Mouse (Mus musculus) embryo, embryonic 10.5 days (tissue): ENCODE measurements around the gene Klhl35.
A peak's percentile ranks its signal among the peaks of the same experiment; 100 is the strongest.
"Not testable (repeated sequence)": the region's sequence is repeated elsewhere in the genome, so short reads cannot be mapped to it uniquely, and the experiment has no call there.

ENCODE experiments used
- DNase-seq: peaks from one replicate; pipeline ENCODE4 v3.0.0-alpha.2; 2015; ENCODE audit warnings: low spot score

The Klhl35 gene

GRCm38 (mm10) chr7:99500201-99500600 lies 34.4 kb downstream of the Klhl35 start:
- peak; percentile 92 for DNase-seq

DNA sequence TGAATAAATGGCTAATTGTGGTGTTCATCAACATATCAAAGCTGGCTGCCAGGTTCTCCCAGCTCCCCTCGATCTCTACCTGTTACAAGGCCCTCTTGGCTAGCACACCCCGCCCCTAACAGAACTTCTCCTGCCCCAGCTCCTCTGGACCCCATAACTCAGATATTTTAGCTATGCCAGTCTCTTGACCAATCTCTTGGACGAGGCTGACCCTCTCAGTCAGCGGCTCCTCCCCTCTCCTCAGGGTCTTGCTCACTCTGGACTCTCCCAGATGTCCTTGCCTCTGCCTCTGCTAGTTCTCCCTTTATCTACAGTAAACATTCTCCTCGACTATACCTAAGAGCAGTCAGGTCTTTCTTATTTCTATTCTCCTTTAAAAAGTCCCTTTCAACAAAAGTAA lies 34.9 kb downstream of the Klhl35 start:
- DNase-seq = peak; percentile 37

DNA sequence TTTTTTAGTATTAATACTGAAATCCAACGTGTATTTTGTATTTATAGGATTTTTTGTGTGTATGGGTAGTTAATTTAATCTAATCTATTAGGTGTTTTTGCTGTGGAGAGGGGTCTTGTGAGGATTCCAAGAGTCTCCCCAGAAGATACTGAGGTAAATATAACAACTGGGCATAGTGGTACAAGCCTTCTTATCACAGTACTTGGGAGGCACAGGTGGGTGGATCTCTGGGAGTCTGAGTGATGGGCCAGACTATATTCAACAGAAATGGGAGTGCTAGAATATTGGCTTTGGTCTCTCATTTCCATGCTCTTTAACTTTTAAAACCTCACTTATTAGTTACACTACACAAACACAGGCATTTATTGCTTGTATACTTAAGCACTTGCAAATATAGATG lies 35.3 kb downstream of the Klhl35 start:
- DNase-seq = no peak

DNA sequence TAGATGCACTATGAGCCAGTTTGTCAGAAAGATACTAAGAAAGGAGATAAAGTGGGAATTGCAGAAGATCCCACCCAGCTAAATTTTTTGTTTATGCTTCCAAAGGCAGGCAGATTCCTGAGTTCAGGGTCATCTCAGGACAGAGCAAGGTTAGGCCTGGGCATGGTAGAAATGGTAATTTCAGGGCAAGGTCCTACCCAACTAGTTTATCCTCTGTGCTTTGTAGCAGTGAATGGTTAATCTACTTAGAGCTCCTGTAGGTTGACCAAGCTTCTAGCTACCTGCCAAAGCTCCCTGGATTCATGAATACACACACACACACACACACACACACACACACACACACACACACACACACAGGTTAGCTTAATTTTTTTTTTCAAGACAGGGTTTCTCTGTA lies 38.8 kb downstream of the Klhl35 start:
- no peak for DNase-seq

DNA sequence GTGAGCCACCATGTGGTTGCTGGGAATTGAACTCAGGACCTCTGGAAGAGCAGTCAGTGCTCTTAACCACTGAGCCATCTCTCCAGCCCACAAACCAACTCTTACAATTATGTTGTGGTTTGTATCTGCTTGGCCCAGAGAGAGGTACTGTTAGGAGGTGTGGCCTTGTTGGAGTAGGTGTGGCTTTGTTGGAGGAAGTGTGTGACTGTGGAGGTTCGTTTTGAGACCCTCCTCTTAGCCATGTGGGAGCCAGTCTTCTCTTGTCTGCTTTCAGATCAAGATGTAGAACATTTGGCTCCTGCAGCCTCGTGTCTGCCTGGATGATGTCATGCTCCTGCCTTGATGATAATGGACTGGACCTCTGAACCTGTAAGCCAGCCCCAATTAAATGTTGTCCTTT lies 42.4 kb downstream of the Klhl35 start:
- DNase-seq = not testable (repeated sequence)

- peak; percentile 57 for DNase-seq
Measured at GRCm38 (mm10) chr7:99510087-99510501, 44.3 kb downstream of the Klhl35 start.

DNA sequence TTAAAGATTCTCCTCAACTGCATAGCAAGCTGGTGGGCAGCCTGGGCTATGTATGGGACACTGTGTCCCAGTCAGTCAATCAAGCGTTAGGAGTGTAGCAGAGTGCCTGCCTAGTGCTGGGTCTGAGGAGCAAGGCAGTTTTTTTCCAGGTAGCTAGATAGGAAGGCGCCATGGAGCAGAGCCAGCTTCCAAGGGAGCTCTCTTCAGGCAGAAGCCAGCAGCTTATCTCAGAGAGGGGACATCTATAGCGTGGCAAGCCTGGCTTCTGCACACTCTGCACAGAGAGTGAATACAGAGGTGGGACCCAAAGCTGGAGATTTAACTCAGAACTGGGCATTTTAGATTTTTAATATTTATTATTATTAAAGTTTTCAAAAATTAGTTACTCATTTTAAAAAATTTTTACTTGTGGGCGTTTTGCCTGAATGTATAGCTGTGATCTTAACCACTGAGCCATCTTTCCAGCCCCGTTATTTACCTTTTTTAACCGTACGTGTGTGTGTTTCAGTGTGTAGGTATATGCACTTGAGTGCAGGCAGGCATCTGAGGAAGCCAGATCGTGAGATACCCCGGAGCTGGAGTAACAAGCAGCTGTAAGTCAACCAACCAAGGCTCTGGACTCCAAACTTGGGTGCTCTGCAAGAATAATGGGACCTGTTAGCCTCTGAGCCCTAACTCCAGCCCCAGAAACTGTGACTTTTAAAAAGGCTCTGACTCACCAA lies 50.4 kb downstream of the Klhl35 start:
- DNase-seq = no peak

DNA sequence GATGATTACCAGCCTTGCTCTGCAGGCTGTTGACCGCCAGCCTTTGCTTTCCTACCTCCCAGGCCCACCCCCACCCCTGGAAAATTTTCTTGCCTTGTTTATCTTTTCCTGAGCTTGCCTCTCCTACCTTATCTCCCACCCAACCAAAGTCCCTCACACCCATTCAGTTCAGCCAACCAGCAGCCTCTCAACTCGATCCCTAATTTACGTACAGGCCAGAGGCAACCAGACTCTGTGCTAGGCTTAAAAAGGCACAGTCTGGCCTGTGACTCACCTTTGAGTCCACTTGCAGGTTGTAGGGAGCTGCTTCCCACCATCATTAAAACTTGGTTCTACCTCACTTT lies 51.0 kb downstream of the Klhl35 start:
- DNase-seq = no peak

DNA sequence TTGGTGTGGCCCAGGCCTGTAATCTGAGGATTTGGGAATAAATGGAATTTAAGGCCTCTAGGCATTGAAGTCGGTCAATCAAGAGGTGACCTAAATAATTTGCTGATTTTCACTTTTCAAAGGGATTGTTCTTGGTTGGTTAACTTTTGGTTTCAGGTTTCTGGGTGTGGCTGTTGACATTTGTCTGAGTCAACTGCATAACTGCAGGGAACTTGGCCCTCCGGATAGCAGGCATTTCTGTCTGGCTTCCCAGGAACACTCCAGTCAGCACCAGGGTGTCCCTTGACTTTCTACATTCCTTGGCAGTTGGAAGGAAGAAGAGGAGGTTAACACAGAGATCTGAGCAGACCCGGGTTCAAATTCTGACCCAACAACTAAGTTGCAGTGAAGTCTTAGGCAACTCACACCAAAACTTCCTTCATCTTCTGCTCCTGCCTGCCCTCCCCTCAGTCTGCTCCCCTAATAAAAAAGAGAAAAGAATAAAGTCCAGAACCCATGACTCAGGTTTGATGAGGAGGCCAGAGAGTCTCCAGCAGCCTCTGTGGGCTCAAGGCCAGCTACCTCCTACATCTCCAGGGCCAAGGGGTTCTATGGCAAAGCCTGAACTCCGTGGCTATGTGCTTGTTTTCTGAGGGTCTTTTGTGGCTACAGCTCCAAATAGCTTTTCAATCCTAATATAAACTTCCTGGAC lies 53.3 kb downstream of the Klhl35 start:
- DNase-seq = no peak

GRCm38 (mm10) chr7:99523121-99523520 lies 57.3 kb downstream of the Klhl35 start:
- DNase-seq = no peak
